Mouse (Mus musculus): ENCODE data around the gene Slc15a4.

DNA sequence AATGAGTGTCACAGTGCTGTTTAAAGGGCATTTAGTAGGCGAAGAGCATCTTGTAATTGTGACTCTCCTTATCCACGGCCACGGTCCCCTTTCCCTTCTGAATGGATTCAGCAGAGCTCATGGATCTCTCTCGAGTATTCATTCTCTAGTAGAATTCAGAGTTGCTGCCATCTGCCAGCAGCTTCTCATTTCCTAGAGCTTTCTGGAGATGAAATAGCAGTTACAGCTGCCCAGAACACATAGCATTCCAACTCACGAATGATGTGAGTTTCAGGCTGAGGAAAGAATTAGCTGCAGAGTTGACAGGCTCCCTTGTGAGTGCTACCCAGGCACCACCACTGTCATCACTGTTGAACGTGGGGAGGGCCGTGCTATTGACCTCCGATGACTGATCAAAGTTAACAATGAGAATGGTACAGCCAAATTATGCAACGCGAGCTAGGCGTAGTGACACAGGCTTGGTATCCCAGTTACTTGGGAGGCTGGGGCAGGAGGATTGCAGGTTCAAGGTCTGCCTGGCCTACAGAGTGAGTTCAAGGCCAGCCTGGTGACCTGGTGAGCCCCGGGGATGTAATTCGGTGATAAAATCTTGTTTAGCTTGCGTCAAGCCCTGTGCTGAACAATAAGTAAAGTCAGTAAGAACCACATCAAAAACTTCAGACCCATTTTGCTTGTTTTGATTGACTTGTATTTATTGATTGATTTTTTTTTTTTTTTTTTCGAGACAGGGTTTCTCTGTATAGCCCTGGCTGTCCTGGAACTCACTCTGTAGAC, 8.7 kb upstream of the Slc15a4 start:
- TF ChIP-seq POLR2A (IDR thresholded peaks at IDR 0.05; ENCODE audit: extremely low read depth, insufficient read depth, low read length), result no peak
- no peak for TF ChIP-seq CTCF (IDR thresholded peaks at IDR 0.05; ENCODE audit: low read depth, low read length)

All from liver, adult 2 months (tissue).